In the genomic region with DNA sequence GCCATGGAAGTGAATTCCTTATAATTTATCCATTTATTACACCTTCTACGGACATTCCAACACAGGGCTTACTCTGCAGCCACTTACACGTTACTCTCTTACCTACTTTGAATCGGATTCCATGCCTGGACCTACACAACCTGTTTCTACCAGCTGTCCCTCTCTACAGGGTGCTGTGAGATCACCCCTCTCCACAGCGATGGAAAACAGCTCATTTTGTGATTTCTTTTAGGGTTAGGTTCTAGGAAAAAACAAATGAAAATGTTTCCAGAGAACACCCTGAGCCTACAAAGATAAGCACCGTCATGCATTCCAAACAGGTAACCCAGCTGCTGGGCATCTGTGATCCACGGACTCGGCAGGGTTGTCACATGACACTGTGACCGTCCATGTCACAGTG, we compare ENCODE assay signal across 28 mouse cellular contexts. TPM values are rescaled to one million over a fixed set of nuclear protein-coding genes. Genes with fewer than 3 reads are reported as not detected.
DNase-seq lines count a peak whose midpoint lies in the region; ATAC-seq lines count a peak whose summit lies in the region.
"Had no signal": no experiment of that assay in that cellular context is flagged by ENCODE, and none has a peak within 500 bp of the region (broad histone marks: within the 10 kb centered on the region; RNA-seq: fewer than 3 reads in every experiment).

No protein-coding gene starts in this region.

- DNase-seq in brain, adult 2 months (ENCODE audit: low read depth, low spot score), result peak; percentile 87
- peak; percentile 72 for DNase-seq in cerebellum, adult 11-12 months
- DNase-seq in cerebellum, adult 8-10 months, result peak; percentile 60
- peak; percentile 32 to 37 for DNase-seq in cerebellum, postnatal 10 days
- DNase-seq in ovary, postnatal 36 days (ENCODE audit: low spot score), result no peak
- no peak for DNase-seq in thymus, postnatal 25 days
- DNase-seq in urinary bladder, postnatal 25 days (ENCODE audit: low spot score), result no peak
- no peak for DNase-seq in hindbrain, embryonic 11.5 days (ENCODE audit: low spot score)
- DNase-seq: adrenal gland, postnatal 10 days; adrenal gland, postnatal 36 days; B cell, adult 2 months; gastrocnemius, postnatal 25 days; heart, adult 18-20 months; heart, postnatal 10 days; heart, postnatal 36 days; kidney, adult 8-10 months had no signal

- no peak for ATAC-seq in hindbrain, embryonic 11.5 days (ENCODE audit: low FRiP score)
- ATAC-seq: forebrain, embryonic 15.5 days; intestine, postnatal 0 days; Patski had no signal

- H3K9me3 ChIP-seq in hindbrain, embryonic 11.5 days (ENCODE audit: control insufficient read depth, low read length), result no peaks in the 10 kb centered on the region
- H3K9me3 ChIP-seq: embryonic facial prominence, embryonic 12.5 days; embryonic facial prominence, embryonic 15.5 days; forebrain, embryonic 12.5 days; forebrain, embryonic 15.5 days; G1E; heart, embryonic 12.5 days; heart, embryonic 15.5 days; hindbrain, embryonic 12.5 days; hindbrain, embryonic 15.5 days had no signal

- H3K36me3 ChIP-seq in hindbrain, embryonic 11.5 days (ENCODE audit: control insufficient read depth, insufficient read depth, low read length), result 0 out of 2 replicates have a peak, but pooled peaks cover 4% of the 10 kb centered on the region
- H3K36me3 ChIP-seq: G1E; heart, embryonic 15.5 days; hindbrain, embryonic 15.5 days had no signal

- no peak overlapping the region for H3K9ac ChIP-seq in hindbrain, embryonic 11.5 days (ENCODE audit: low read depth, low read length)
- H3K9ac ChIP-seq: embryonic facial prominence, embryonic 12.5 days; embryonic facial prominence, embryonic 15.5 days; forebrain, embryonic 12.5 days; forebrain, embryonic 15.5 days; heart, embryonic 12.5 days; heart, embryonic 15.5 days; hindbrain, embryonic 12.5 days; hindbrain, embryonic 15.5 days had no signal

- 90% methylated on average over 8 of the region's 8 CpGs for WGBS in hindbrain, embryonic 11.5 days

- H3K27me3 ChIP-seq in hindbrain, embryonic 11.5 days (ENCODE audit: control insufficient read depth, insufficient read depth, low read length), result no peaks in the 10 kb centered on the region
- H3K27me3 ChIP-seq: CH12.LX; embryonic facial prominence, embryonic 12.5 days; embryonic facial prominence, embryonic 15.5 days; forebrain, embryonic 12.5 days; forebrain, embryonic 15.5 days; heart, embryonic 12.5 days; heart, embryonic 15.5 days; hindbrain, embryonic 12.5 days; hindbrain, embryonic 15.5 days; Patski had no signal

- H3K4me3 ChIP-seq in hindbrain, embryonic 11.5 days (ENCODE audit: low read depth, low read length), result no peak overlapping the region
- H3K4me3 ChIP-seq: embryonic facial prominence, embryonic 12.5 days; embryonic facial prominence, embryonic 15.5 days; forebrain, embryonic 12.5 days; forebrain, embryonic 15.5 days; heart, embryonic 12.5 days; heart, embryonic 15.5 days; hindbrain, embryonic 12.5 days; hindbrain, embryonic 15.5 days had no signal

- no peak overlapping the region for H3K4me2 ChIP-seq in hindbrain, embryonic 11.5 days (replicated peaks; ENCODE audit: low read depth, low read length)
- H3K4me2 ChIP-seq: embryonic facial prominence, embryonic 12.5 days; embryonic facial prominence, embryonic 15.5 days; forebrain, embryonic 12.5 days; forebrain, embryonic 15.5 days; heart, embryonic 12.5 days; heart, embryonic 15.5 days; hindbrain, embryonic 12.5 days; hindbrain, embryonic 15.5 days had no signal

- no peak overlapping the region for H3K27ac ChIP-seq in hindbrain, embryonic 11.5 days (ENCODE audit: low read depth, low read length)
- H3K27ac ChIP-seq: embryonic facial prominence, embryonic 12.5 days; embryonic facial prominence, embryonic 15.5 days; forebrain, embryonic 12.5 days; forebrain, embryonic 15.5 days; heart, embryonic 15.5 days; hindbrain, embryonic 12.5 days; hindbrain, embryonic 15.5 days had no signal

- H3K4me1 ChIP-seq in hindbrain, embryonic 11.5 days (replicated peaks; ENCODE audit: control insufficient read depth, insufficient read depth, low read length), result no peaks in the 10 kb centered on the region
- H3K4me1 ChIP-seq: embryonic facial prominence, embryonic 12.5 days; forebrain, embryonic 15.5 days had no signal

RNA-seq across cellular contexts. Expression of a gene that starts 16.5 kb away (rescaled TPM):
- polyA plus RNA-seq in hindbrain, embryonic 11.5 days (2014; fragmentation: Nextera tagmentation; extraction: Ambion mirVana), result 28.1 and 30.4 TPM in 2 replicates

Comparison
In these comparisons a context has a peak if more than half of its experiments do, and no peak if none do; other contexts are left out.
1. DNase-seq: peak in brain, adult 2 months (single experiment), cerebellum, adult 11-12 months (single experiment), cerebellum, adult 8-10 months (single experiment) and cerebellum, postnatal 10 days (2 of 2); none in ovary, postnatal 36 days (single experiment), thymus, postnatal 25 days (single experiment), urinary bladder, postnatal 25 days (single experiment) and hindbrain, embryonic 11.5 days (single experiment).